Mouse (Mus musculus) kidney, adult 11 months (tissue): ENCODE results near the gene Pars2.
A peak's percentile ranks its signal among the peaks of the same experiment; 100 is the strongest.

ENCODE experiments used
- DNase-seq: peaks from one replicate; pipeline ENCODE4 v3.0.0; 2022

Pars2 gene

GRCm38 (mm10) chr4:106643483-106644217 is 7.2 kb upstream of the Pars2 start:
- no peak for DNase-seq

- no peak for DNase-seq
Measured at GRCm38 (mm10) chr4:106644218-106644610, 6.7 kb upstream of the Pars2 start.

- DNase-seq, result no peak
Measured at GRCm38 (mm10) chr4:106645797-106646196, 5.1 kb upstream of the Pars2 start.

GRCm38 (mm10) chr4:106647137-106647536 is 3.7 kb upstream of the Pars2 start:
- DNase-seq, result peak; percentile 46

- no peak for DNase-seq
Measured at GRCm38 (mm10) chr4:106652546-106652945, 1.7 kb downstream of the Pars2 start.

- DNase-seq, result no peak
Measured at GRCm38 (mm10) chr4:106653051-106653450, 2.2 kb downstream of the Pars2 start.

GRCm38 (mm10) chr4:106655681-106656080 is 4.8 kb downstream of the Pars2 start:
- no peak for DNase-seq

GRCm38 (mm10) chr4:106663956-106664470 is 13.1 kb downstream of the Pars2 start:
- DNase-seq, result peak; percentile 12

- peak; percentile 74 for DNase-seq
Measured at GRCm38 (mm10) chr4:106664697-106665096, 13.8 kb downstream of the Pars2 start.

GRCm38 (mm10) chr4:106665269-106665668 is 14.4 kb downstream of the Pars2 start:
- peak; percentile 10 for DNase-seq

GRCm38 (mm10) chr4:106665673-106666072 is 14.8 kb downstream of the Pars2 start:
- no peak for DNase-seq

GRCm38 (mm10) chr4:106666546-106666945 is 15.7 kb downstream of the Pars2 start:
- DNase-seq, result no peak

GRCm38 (mm10) chr4:106676749-106677148 is 25.9 kb downstream of the Pars2 start:
- peak; percentile 35 for DNase-seq

GRCm38 (mm10) chr4:106678442-106679118 is 27.7 kb downstream of the Pars2 start, which contains the start of gene Ttc4:
Gene Ttc4 (minus strand): TSS chr4:106678944.
- DNase-seq, result peak; percentile 83

- no peak for DNase-seq
Measured at GRCm38 (mm10) chr4:106679152-106679551, 28.3 kb downstream of the Pars2 start.

- DNase-seq, result no peak
Measured at GRCm38 (mm10) chr4:106680955-106681354, 30.1 kb downstream of the Pars2 start.

GRCm38 (mm10) chr4:106688636-106689296 is 37.9 kb downstream of the Pars2 start:
- DNase-seq, result no peak

GRCm38 (mm10) chr4:106693841-106694430 is 43.1 kb downstream of the Pars2 start:
- no peak for DNase-seq

GRCm38 (mm10) chr4:106699989-106700388 is 49.1 kb downstream of the Pars2 start:
- DNase-seq, result peak; percentile 43

- DNase-seq, result no peak
Measured at GRCm38 (mm10) chr4:106700798-106701197, 49.9 kb downstream of the Pars2 start.

- DNase-seq, result no peak
Measured at GRCm38 (mm10) chr4:106703956-106704355, 53.1 kb downstream of the Pars2 start.

GRCm38 (mm10) chr4:106704416-106704815 is 53.5 kb downstream of the Pars2 start:
- DNase-seq, result peak; percentile 48
